Mouse (Mus musculus) right cerebral cortex, postnatal 10 days (tissue): ENCODE measurements around the gene Gimap7.
"Not testable (repeated sequence)": the region's sequence is repeated elsewhere in the genome, so short reads cannot be mapped to it uniquely, and the experiment has no call there.

Source experiments
- DNase-seq, 2 experiments: peaks; one replicate each; pipeline ENCODE4 v3.0.0; 2021; ENCODE audit warnings: low spot score in 2 of 2

The Gimap7 gene

DNA sequence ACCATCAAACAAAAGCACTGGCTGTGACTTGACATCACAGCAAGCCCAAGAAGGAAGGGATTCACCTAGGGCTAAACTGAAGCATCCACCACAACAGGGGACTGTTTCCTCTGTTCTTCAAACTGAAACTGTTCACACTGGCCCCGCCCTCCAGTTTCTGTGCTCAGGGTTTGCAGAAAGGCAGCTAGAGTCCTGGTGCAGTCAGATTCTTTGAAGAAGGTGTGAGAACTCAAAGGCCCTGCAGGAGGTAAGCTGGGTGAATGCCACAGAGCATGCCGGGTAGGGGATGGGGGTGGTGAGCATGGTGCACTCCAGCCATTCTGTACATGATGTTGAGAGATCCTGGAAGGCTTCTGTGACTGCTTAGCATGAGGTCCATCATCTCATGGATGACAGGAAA is at the start of gene Gimap7, which contains the start of gene Gm28053:
Gene Gimap7 (plus strand): TSS at position 167 of the 400 bp plus-strand sequence.
Gene Gm28053 (plus strand): TSS at position 153 of the 400 bp plus-strand sequence.
- DNase-seq: no peak

GRCm38 (mm10) chr6:48669446-48669969 is 48.9 kb upstream of the Gimap7 start:
- no peak for DNase-seq

- no peak for DNase-seq
These were observed 43.9 kb upstream of the Gimap7 start for GRCm38 (mm10) chr6:48674291-48675058.

DNA sequence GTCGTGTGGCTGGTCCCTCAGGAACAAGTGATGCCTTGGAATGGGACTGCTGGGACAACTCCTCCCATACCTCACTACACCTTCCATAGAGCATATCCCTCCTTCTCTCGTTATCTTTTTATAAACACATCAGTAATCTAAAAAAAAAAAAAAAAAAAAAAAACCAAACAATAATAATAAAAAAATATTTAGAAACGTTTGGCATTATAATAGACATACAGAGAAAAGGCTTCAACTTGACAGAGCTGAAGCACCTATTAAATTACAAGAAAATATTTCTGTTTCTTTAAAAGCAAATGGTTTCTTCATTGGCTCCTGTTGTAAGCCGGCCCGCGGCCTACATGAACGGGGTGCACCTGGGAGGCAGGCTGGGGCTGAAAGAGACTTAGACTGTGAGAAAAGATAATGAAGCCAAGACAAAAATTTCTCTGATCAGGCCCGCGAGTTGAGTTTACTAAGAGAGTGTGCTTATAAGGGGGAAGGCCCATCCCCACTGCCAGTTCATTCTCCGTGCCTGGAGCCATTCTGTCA is 43.0 kb upstream of the Gimap7 start:
- DNase-seq: no peak

- DNase-seq: peak in 1 of 2 experiments; percentile 30
These were observed 42.2 kb upstream of the Gimap7 start, which contains the start of gene Gimap9 for GRCm38 (mm10) chr6:48675931-48676859. Gene Gimap9, plus strand, starts transcription at chr6:48676129.

DNA sequence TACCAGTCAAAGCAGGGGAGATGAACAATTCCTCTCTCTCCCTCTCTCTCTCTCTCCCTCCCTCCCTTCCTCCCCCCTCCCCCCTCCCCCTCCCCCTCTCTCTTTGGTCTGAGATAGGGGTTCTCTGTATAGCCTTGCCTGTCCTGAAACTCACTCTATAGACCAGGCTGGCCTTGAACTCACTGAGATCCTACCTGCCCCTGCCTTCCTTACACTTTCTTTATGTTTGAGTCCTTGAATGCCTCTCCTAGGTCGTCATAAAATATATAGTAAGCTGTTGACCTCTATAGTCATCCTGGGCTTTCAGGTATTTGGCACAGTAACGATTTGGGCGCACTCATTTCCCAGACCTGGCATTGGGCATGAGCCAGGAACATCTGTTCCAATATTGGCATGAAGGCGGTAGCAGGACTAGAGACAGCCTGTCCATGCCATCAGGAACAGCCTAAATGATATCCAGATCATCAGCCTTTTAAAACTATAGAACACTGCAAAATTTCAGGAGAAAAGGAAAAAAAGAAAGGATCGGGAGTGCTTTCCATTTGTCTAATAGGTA is 41.5 kb upstream of the Gimap7 start:
- DNase-seq: no peak

DNA sequence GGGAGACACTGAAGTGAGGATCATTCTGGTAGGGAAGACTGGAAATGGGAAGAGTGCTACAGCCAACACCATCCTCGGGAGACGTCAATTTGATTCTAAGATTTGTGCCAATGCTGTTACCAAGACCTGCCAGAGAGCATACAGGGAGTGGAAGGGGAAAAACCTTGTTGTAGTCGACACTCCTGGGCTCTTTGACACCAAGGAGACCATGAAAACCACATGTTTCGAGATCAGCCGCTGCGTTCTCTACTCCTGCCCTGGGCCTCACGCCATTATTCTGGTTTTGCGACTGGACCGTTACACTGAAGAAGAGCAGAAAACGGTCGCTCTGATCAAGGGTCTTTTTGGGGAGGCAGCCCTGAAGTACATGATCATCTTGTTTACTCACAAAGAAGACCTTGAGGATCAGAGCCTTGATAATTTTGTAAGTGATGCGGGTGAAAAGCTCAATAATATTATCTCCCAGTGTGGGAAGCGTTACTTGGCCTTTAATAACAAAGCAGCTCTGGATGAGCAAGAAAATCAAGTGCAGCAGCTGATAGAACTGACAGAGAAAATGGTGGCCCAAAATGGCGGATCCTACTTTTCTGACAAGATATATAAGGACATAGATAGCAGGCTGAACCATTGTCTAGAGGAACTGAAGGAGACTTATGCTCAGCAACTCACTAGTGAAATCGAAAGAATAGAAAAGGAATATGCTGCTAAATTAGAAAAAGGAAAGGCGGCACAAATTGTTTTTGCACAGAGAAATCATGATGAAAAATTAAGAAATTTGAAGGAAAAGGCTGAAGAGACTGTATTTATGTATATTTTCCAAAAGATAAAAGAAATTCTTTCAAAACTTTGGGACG is 40.7 kb upstream of the Gimap7 start:
- no peak for DNase-seq

- no peak for DNase-seq
These were observed 40.0 kb upstream of the Gimap7 start for GRCm38 (mm10) chr6:48678391-48678790.

- DNase-seq: no peak
These were observed 38.7 kb upstream of the Gimap7 start for GRCm38 (mm10) chr6:48679701-48680100.

- no peak for DNase-seq
These were observed 38.0 kb upstream of the Gimap7 start for GRCm38 (mm10) chr6:48680421-48680820.

DNA sequence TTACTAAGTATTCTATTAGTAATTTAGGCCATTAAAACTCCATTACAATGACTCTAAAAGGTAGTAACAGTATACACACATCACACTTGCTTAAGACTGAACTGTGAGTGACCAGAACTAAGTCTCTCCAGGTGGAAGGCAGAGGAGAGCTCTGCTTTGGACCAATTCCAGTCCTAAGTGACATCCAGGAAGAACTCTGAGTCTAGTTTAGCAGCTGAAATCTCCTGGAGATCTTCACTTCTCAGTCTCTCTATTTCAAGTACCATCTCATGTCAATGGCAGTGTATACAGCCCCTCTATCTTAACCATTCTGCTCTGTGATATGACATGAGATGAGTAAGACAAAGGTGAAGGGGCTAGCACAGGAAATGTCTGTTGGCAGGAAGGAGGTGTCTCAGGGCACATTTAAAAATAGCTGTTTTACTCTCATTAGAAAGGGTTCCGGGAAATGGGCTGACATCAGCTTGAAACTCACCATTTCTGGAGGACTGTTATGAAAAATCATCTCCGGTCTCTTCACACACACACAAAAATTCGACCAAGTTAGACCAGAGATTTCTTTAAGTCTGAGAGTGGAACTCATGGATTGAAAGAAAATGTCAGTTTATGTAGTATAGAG is 36.8 kb upstream of the Gimap7 start:
- DNase-seq: no peak

- no peak for DNase-seq
These were observed 36.1 kb upstream of the Gimap7 start for GRCm38 (mm10) chr6:48682271-48682670.

- DNase-seq: not testable (repeated sequence)
These were observed 35.1 kb upstream of the Gimap7 start for GRCm38 (mm10) chr6:48683263-48683821.

DNA sequence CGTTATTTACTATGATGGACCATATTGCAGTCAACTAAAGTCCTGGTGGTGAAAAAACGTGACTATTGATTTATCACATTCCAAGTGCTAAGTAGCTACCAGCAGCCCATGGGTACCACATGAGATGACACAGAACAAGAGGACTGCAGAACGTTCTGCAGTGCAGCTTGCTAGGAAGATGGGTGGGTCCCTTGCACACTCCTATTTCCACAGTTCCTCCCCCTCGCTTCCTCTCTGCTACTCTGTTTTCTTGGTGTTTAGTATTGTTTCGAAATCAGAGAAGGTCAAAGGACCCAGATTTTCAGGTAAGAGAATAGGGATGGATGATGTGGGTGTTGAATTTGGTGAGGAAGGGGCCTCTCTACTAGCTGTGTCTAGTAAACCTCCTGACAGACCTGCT is 34.1 kb upstream of the Gimap7 start, which contains the start of gene Gimap4:
Gene Gimap4 (plus strand): TSS at position 231 of the 400 bp plus-strand sequence.
- no peak for DNase-seq

DNA sequence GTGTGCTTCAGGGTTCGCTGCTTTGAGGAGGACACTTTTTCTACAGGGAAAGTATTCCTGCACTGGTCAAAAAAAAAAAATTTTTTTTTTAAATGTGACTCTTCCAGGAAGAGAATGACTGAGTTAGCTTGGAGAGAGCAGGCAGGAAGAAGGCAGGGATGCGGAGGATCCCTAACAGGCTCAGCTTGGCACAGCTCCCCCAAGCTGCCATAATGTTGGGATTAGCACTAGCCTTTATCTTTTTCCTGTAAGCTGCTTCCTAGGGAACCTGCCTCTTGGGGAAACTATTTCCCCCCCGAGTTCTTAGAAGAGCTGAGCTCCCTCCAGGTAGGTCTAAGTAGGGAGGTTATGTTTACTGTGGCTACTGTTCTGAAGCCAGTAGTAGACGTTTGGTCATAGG is 33.6 kb upstream of the Gimap7 start:
- no peak for DNase-seq

GRCm38 (mm10) chr6:48685251-48685650 is 33.2 kb upstream of the Gimap7 start:
- DNase-seq: no peak

DNA sequence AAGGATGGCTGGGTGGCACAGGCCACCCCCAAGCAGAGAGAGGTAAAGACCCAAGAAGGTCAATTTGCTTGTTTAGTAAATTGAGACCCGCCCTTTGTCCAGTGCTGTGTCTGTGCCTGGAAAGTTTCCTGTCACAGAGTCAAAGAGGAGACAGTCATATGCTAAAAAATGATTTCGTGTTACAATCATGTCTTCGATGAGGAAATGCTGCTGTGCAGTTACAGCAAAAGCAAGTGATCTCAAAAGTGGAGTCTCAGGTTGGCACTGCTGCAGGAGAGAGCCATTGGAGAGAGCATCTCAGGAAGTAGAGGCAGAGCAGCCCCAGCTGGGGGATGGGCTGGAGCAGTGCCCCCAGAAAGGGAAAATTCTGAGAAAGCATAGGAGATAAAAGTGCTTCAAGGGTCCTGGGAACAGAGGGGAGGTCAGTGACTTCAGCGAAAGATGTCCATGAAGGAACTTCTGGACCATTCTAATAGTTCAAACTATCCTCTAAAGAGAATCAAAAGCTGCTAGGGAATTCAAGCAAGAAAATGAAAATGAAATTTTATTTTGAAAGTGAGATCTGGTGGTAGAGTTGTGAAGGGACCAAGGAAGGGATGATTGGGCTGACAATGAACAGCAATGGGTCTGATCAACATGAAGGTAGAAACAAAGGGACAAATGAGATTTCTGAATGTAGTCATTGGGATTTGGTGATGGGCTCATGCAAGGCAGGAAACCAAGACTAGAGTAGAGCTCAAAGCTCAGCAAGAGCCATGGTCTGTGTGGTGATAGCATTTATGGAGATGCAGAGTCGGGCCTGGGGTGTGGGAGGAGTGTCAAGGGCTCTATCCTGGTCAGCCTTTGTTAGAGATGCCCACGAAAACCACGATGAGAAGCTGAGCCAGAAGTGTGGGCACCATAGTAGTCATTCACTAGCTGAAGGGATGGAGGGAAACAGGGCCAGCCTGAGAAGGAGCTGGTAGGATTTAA is 32.4 kb upstream of the Gimap7 start:
- DNase-seq: no peak

DNA sequence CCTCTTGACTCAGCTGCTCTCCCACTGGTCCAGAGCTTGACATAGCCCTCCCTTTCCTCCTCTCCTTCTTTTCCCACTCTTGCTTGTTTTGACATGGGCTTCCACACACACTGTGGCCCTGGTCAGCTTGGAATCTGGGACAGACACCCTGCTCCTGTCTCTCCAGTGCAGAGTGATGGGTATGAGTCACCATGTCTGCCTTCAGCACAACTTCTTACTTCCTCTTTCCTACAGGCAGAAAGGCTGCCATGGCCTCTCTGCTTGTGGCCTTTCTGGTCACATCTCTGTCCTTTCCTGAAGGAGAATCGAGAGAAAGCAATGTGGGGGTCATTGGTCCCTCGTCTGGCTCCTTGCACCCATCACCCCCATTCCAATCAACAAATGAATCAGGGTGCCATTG is 31.3 kb upstream of the Gimap7 start:
- DNase-seq: no peak

GRCm38 (mm10) chr6:48689320-48689719 is 29.1 kb upstream of the Gimap7 start:
- DNase-seq: no peak
